Mouse (Mus musculus): Measurements from ENCODE around the gene Lamb2. TPM values are rescaled to one million over a fixed set of nuclear protein-coding genes. Genes with fewer than 3 reads are reported as not detected.

Lamb2 gene
- polyA plus RNA-seq, 1 experiment from 2014 or later, result 10.9 TPM

DNA sequence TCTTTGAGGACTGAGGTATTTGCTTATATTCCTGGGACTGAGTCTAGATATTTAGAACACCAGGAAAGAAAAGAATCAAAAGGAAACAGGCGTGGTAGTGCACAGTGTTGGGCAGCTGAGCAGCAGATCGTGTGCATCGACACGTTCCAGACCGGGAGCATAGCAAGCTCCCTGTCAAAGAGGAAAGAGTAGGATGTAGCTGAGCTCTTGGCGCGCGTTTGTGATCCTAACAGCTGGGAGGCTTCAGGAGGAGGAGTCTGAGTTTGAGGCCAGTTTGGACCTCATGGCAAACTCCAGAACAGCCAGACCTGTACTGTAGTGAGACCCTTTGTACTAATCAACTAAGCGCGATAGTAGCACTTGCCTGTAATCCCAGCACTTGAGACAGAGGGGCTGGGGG lies 17.3 kb upstream of the Lamb2 start:
- peaks cover 29% of the 10 kb centered on the region for H3K4me1 ChIP-seq
- 0 out of 2 replicates have a peak overlapping the region, but pooled peaks have one; percentile 84 for H3K4me3 ChIP-seq
- WGBS (ENCODE audit: insufficient replicate concordance), result 80% methylated on average over 10 of the region's 10 CpGs
- peak overlapping the region; percentile 91; the same call in 1 of the 2 replicates for H3K4me2 ChIP-seq
- no peaks in the 10 kb centered on the region for H3K9me3 ChIP-seq (replicated peaks)
- H3K36me3 ChIP-seq, result peaks cover 46% of the 10 kb centered on the region
- no peak overlapping the region for H3K27ac ChIP-seq
- no peak overlapping the region for H3K9ac ChIP-seq
- ATAC-seq, result no peak
- H3K27me3 ChIP-seq (replicated peaks), result no peaks in the 10 kb centered on the region

DNA sequence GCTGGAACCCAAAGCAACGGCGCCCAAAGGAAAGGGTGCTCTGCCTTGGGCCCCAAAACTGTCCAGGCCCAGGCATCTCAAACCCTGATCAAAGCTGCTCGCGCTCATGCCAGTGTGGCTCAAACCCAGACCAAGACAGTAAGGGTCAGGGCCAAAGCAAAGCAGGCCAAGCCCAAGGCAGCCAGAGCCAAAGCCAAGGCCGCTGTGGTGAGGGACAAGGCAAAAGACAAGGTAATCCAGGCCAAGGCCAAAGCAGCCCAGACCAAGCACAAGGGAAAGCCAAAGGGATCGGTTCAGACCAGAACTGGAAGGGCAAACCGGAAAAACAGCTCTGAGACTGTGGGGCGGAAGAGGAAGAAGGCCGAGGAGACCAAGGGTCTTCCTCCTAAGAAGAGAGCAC lies 15.8 kb upstream of the Lamb2 start:
- Histone ChIP-seq H3K27me3 (replicated peaks) (no peaks in the 10 kb centered on the region), H3K36me3 (peaks cover 47% of the 10 kb centered on the region), H3K27ac (no peak overlapping the region), H3K9me3 (replicated peaks) (no peaks in the 10 kb centered on the region), H3K4me1 (peaks cover 24% of the 10 kb centered on the region), H3K4me2 (no peak overlapping the region), H3K9ac (no peak overlapping the region), H3K4me3 (no peak overlapping the region)
- no peak for ATAC-seq
- 90% methylated on average over 9 of the region's 9 CpGs for WGBS (ENCODE audit: insufficient replicate concordance)

- Histone ChIP-seq H3K9me3 (replicated peaks) (no peaks in the 10 kb centered on the region), H3K4me2 (no peak overlapping the region), H3K27me3 (replicated peaks) (no peaks in the 10 kb centered on the region), H3K36me3 (peaks cover 47% of the 10 kb centered on the region), H3K9ac (no peak overlapping the region), H3K4me3 (no peak overlapping the region), H3K27ac (no peak overlapping the region), H3K4me1 (peaks cover 13% of the 10 kb centered on the region)
- no peak for ATAC-seq
- WGBS (ENCODE audit: insufficient replicate concordance), result 75% methylated on average over 2 of the region's 2 CpGs
Measured at GRCm38 (mm10) chr9:108466219-108466618, 13.3 kb upstream of the Lamb2 start.

DNA sequence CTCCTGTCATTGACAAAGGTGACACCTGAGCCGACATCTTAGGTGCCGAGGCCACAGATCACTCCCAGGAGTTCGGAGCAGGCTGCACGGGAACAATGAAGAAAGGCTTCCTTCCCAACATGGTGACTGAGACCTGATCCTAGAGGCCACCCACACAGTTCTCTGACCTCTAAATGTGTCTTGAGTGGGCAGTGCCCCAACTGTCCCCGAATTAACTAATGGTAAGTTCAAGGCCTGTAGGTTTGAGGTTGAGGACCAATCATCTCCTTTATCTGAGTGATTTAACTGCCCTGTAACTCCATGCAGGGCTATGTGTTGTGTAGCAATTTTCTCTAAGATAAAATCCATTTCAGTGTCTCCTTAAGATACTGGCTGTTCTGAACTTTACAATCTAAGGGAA lies 10.1 kb upstream of the Lamb2 start:
- H3K27ac ChIP-seq, result no peak overlapping the region

DNA sequence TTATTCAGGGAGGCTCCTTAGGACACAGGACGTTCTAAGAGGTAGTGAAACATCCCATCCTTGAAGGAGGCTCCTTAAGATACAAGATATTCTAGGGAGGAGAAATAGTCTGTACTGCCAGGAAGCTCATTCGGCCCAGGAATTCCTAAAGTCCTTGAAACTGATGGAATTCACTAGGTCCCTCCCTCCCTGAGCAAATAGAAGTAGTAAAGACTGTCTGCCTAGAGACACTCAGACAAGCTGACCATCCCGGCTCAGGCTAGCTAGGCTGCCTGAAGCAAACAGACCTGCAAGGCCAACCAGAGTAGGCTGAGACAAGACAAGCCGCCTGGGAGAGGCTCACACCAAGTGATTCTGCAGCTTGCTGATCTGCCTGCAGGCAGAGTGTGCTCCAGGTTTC lies 9.7 kb upstream of the Lamb2 start:
- H3K9ac ChIP-seq, result no peak overlapping the region
- H3K36me3 ChIP-seq, result peaks cover 21% of the 10 kb centered on the region
- no peak overlapping the region for H3K4me3 ChIP-seq
- no peaks in the 10 kb centered on the region for H3K9me3 ChIP-seq (replicated peaks)
- ATAC-seq, result no peak
- H3K4me1 ChIP-seq, result no peaks in the 10 kb centered on the region
- H3K27me3 ChIP-seq (replicated peaks), result no peaks in the 10 kb centered on the region
- no peak overlapping the region for H3K27ac ChIP-seq
- 54% methylated on average over 4 of the region's 4 CpGs for WGBS (ENCODE audit: insufficient replicate concordance)
- H3K4me2 ChIP-seq, result no peak overlapping the region

More for the DNA sequence above, 10.1 kb upstream of the Lamb2 start:
- peaks cover 25% of the 10 kb centered on the region for H3K36me3 ChIP-seq
- H3K9ac ChIP-seq, result no peak overlapping the region
- H3K4me1 ChIP-seq, result no peaks in the 10 kb centered on the region
- H3K4me2 ChIP-seq, result no peak overlapping the region
- H3K27me3 ChIP-seq (replicated peaks), result no peaks in the 10 kb centered on the region
- H3K9me3 ChIP-seq (replicated peaks), result no peaks in the 10 kb centered on the region
- WGBS (ENCODE audit: insufficient replicate concordance), result 62% methylated on average over 5 of the region's 5 CpGs
- H3K4me3 ChIP-seq, result no peak overlapping the region
- ATAC-seq, result no peak

GRCm38 (mm10) chr9:108474528-108474927 lies 5.0 kb upstream of the Lamb2 start:
- Histone ChIP-seq H3K9me3 (replicated peaks) (no peaks in the 10 kb centered on the region), H3K4me3 (no peak overlapping the region), H3K9ac (no peak overlapping the region), H3K27ac (no peak overlapping the region), H3K4me2 (no peak overlapping the region), H3K36me3 (no peaks in the 10 kb centered on the region), H3K4me1 (peaks cover 11% of the 10 kb centered on the region), H3K27me3 (replicated peaks) (peaks cover 20% of the 10 kb centered on the region)
- 42% methylated on average over 1 of the region's 1 CpGs for WGBS (ENCODE audit: insufficient replicate concordance)
- ATAC-seq, result no peak

DNA sequence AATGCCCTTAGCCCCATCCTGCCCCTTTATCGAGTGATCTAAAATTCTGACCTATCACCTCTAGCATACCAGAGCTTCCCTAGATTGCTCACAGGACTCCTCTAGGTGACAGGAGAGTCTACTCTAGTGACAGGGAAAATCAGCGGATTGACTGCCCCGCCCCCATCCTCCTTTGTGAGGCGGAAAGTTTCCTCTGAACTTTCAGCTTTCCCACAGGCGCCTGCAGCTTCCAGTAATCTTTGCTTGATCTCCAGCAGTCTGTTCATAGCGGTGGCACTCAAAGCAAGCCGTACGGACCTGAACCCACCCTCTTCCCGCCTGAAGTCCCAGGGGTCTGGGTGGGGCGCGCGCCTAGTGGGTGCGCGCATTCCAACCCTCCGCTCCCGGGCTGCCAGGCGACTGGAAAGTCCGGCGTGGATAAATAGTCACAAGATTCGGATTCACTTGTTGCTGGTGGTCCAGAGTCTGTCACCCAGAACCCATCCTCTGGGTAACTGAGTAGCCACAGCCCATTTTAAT lies 839 bp upstream of the Lamb2 start:
- no peaks in the 10 kb centered on the region for H3K9me3 ChIP-seq (replicated peaks)

GRCm38 (mm10) chr9:108479241-108479640 lies 295 bp upstream of the Lamb2 start:
- ATAC-seq, result no peak
- Histone ChIP-seq H3K27me3 (replicated peaks) (peaks cover 32% of the 10 kb centered on the region), H3K4me3 (peak overlapping the region; percentile 55; the same call in 1 of the 2 replicates), H3K9ac (no peak overlapping the region), H3K9me3 (replicated peaks) (no peaks in the 10 kb centered on the region), H3K4me1 (peaks cover 23% of the 10 kb centered on the region), H3K4me2 (peak overlapping the region; percentile 66), H3K36me3 (0 out of 2 replicates have a peak, but pooled peaks cover 7% of the 10 kb centered on the region), H3K27ac (no peak overlapping the region)
- 37% methylated on average over 11 of the region's 11 CpGs for WGBS (ENCODE audit: insufficient replicate concordance)

More for the DNA sequence above, 839 bp upstream of the Lamb2 start:
- H3K9ac ChIP-seq, result peak overlapping the region; percentile 53
- H3K27me3 ChIP-seq (replicated peaks), result peaks cover 32% of the 10 kb centered on the region
- 0 out of 2 replicates have a peak, but pooled peaks cover 4% of the 10 kb centered on the region for H3K36me3 ChIP-seq
- WGBS (ENCODE audit: insufficient replicate concordance), result under 1% methylated on average over 20 of the region's 20 CpGs
- peak overlapping the region; percentile 60; the same call in 1 of the 2 replicates for H3K27ac ChIP-seq
- H3K4me2 ChIP-seq, result peak overlapping the region; percentile 66
- ATAC-seq, result peak; percentile 57; the same call in 1 of the 2 replicates
- peak overlapping the region; percentile 55 for H3K4me3 ChIP-seq
- peaks cover 23% of the 10 kb centered on the region for H3K4me1 ChIP-seq

- H3K4me2 ChIP-seq, result no peak overlapping the region
- 80% methylated on average over 28 of the region's 28 CpGs for WGBS (ENCODE audit: insufficient replicate concordance)
- H3K9me3 ChIP-seq (replicated peaks), result no peaks in the 10 kb centered on the region
- peaks cover 32% of the 10 kb centered on the region for H3K27me3 ChIP-seq (replicated peaks)
- H3K27ac ChIP-seq, result no peak overlapping the region
- ATAC-seq, result no peak
- H3K36me3 ChIP-seq, result peaks cover 18% of the 10 kb centered on the region; the same call in 1 of the 2 replicates
- H3K4me1 ChIP-seq, result peaks cover 23% of the 10 kb centered on the region
- no peak overlapping the region for H3K9ac ChIP-seq
- H3K4me3 ChIP-seq, result no peak overlapping the region
Measured at GRCm38 (mm10) chr9:108480813-108481519, 1.4 kb downstream of the Lamb2 start.

DNA sequence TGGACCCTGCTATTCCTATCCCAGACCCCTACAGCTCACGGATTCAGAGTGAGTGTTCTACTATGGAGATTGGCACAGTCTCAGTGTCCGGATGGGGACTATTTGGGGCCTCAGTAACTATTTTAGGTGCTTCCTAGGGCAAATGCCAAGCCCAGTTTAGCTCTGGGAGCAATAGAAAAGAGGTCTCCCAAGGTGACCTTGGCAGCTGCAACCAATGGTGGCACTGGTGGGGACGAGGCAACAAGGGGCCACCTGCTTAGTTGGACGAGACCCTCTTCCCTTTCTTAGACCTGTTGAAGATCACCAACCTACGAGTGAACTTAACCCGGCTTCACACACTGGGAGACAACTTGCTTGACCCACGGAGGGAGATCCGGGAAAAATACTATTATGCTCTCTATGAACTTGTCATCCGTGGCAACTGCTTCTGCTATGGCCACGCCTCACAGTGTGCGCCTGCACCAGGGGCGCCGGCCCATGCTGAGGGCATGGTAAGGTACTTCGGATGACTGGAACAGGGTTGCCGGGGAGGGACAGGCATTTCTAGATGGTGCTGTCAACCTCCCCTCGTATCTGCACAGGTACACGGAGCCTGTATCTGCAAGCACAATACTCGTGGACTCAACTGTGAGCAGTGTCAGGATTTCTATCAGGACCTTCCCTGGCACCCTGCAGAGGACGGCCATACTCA lies 2.1 kb downstream of the Lamb2 start:
- peaks cover 23% of the 10 kb centered on the region for H3K4me1 ChIP-seq
- no peak overlapping the region for H3K4me3 ChIP-seq
- H3K4me2 ChIP-seq, result no peak overlapping the region
- H3K9me3 ChIP-seq (replicated peaks), result no peaks in the 10 kb centered on the region
- H3K27ac ChIP-seq, result no peak overlapping the region
- no peak overlapping the region for H3K9ac ChIP-seq
- H3K27me3 ChIP-seq (replicated peaks), result peaks cover 32% of the 10 kb centered on the region
- H3K36me3 ChIP-seq, result peaks cover 24% of the 10 kb centered on the region; the same call in 1 of the 2 replicates
- WGBS (ENCODE audit: insufficient replicate concordance), result 76% methylated on average over 19 of the region's 19 CpGs
- no peak for ATAC-seq

DNA sequence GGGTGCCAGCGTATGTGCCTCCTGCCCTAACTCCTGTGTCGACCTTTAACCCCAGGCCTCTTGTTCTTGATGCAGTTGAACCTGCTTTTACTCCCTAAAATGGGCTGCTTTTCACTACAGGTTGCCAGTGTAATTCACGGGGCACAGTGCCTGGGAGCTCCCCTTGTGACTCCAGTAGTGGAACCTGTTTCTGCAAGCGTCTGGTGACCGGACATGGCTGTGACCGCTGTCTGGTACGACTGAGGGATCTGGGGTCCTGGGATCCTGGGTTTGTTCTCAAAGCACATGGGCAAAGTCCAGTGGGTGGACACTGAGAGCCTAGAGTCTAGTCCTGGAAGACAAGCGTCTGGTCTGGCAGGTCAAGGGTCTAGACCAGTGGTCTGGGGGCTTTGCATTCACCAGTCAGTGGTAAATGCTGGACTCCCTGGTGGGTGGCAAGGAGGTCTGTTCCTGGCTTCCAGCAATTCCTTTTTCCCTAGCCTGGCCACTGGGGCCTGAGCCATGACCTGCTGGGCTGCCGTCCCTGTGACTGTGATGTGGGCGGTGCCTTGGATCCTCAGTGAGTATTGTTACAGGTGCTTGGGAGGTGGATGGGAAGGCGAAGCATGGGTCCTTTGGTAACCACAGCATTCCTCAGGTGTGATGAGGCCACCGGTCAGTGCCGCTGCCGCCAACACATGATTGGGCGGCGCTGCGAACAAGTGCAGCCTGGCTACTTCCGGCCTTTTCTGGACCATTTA lies 3.7 kb downstream of the Lamb2 start:
- Histone ChIP-seq H3K27ac (no peak overlapping the region), H3K9me3 (replicated peaks) (no peaks in the 10 kb centered on the region), H3K4me1 (peaks cover 23% of the 10 kb centered on the region), H3K4me3 (no peak overlapping the region), H3K27me3 (replicated peaks) (peaks cover 23% of the 10 kb centered on the region), H3K36me3 (peaks cover 37% of the 10 kb centered on the region), H3K9ac (no peak overlapping the region), H3K4me2 (no peak overlapping the region)
- no peak for ATAC-seq
- WGBS (ENCODE audit: insufficient replicate concordance), result 85% methylated on average over 18 of the region's 18 CpGs
